Mouse (Mus musculus) gastrocnemius, adult 18-20 months (tissue): Measurements from ENCODE around the gene Tbc1d10a. TPM values are rescaled to one million over a fixed set of nuclear protein-coding genes. Genes with fewer than 3 reads are reported as not detected.
A peak's percentile ranks its signal among the peaks of the same experiment; 100 is the strongest.

ENCODE experiments used
- DNase-seq: peaks from one replicate; pipeline ENCODE4 v3.0.0; 2021; ENCODE audit warnings: low spot score
- total RNA-seq, 2 experiments: library from RNA; stranded (reverse); gene quantifications; 2 replicates each; pipeline ENCODE4 v1.2.3; 2021

Gene Tbc1d10a
- total RNA-seq, 2 experiments from 2014 or later = 3.5 to 3.8 TPM

- DNase-seq = no peak
These were observed 28.0 kb downstream of the Tbc1d10a start for GRCm38 (mm10) chr11:4214572-4214971.

GRCm38 (mm10) chr11:4215061-4215460 lies 28.5 kb downstream of the Tbc1d10a start:
- DNase-seq = no peak

- peak; percentile 48 for DNase-seq
These were observed 29.8 kb downstream of the Tbc1d10a start for GRCm38 (mm10) chr11:4216248-4217000.

GRCm38 (mm10) chr11:4217914-4218629 lies 31.5 kb downstream of the Tbc1d10a start, which contains the start of gene Castor1:
Castor1 (plus strand) TSS chr11:4218225.
- DNase-seq = peak; percentile 90

GRCm38 (mm10) chr11:4218637-4219036 lies 32.0 kb downstream of the Tbc1d10a start:
- DNase-seq = no peak

- peak; percentile 83 for DNase-seq
These were observed 32.7 kb downstream of the Tbc1d10a start for GRCm38 (mm10) chr11:4219317-4219751.

- DNase-seq = no peak
These were observed 33.3 kb downstream of the Tbc1d10a start for GRCm38 (mm10) chr11:4219908-4220307.

- peak; percentile 82 for DNase-seq
These were observed 34.1 kb downstream of the Tbc1d10a start for GRCm38 (mm10) chr11:4220443-4221400.

GRCm38 (mm10) chr11:4222046-4222950 lies 35.7 kb downstream of the Tbc1d10a start:
- DNase-seq = no peak

GRCm38 (mm10) chr11:4223393-4224188 lies 37.0 kb downstream of the Tbc1d10a start:
- no peak for DNase-seq

- no peak for DNase-seq
These were observed 37.6 kb downstream of the Tbc1d10a start for GRCm38 (mm10) chr11:4224223-4224622.

GRCm38 (mm10) chr11:4226569-4227325 lies 40.2 kb downstream of the Tbc1d10a start:
- no peak for DNase-seq

GRCm38 (mm10) chr11:4228463-4228862 lies 41.9 kb downstream of the Tbc1d10a start:
- peak; percentile 75 for DNase-seq

GRCm38 (mm10) chr11:4229841-4230240 lies 43.3 kb downstream of the Tbc1d10a start:
- DNase-seq = no peak

- DNase-seq = no peak
These were observed 44.8 kb downstream of the Tbc1d10a start for GRCm38 (mm10) chr11:4231435-4231834.

GRCm38 (mm10) chr11:4232644-4233043 lies 46.1 kb downstream of the Tbc1d10a start:
- no peak for DNase-seq

- no peak for DNase-seq
These were observed 48.6 kb downstream of the Tbc1d10a start for GRCm38 (mm10) chr11:4235052-4235655.
